Mouse (Mus musculus): ENCODE data around the gene Atp8a1.

GRCm38 (mm10) chr5:67758126-67758525 is 89.1 kb downstream of the Atp8a1 start:
- TF ChIP-seq MAX (IDR thresholded peaks at IDR 0.05; ENCODE audit: low read length) (no peak), SIN3A (IDR thresholded peaks at IDR 0.05; ENCODE audit: low read length) (no peak)

Data from CH12.LX (cell line).